Mouse (Mus musculus) NIH3T3 (cell line): ENCODE measurements around the gene Saal1.
"Not testable (repeated sequence)": the region's sequence is repeated elsewhere in the genome, so short reads cannot be mapped to it uniquely, and the experiment has no call there.

Experiments used
- DNase-seq: peaks from one replicate; pipeline ENCODE4 v3.0.0-alpha.2; 2012; ENCODE audit warnings: low read depth

Gene Saal1

GRCm38 (mm10) chr7:46686827-46687226 is 23.7 kb downstream of the Saal1 start:
- no peak for DNase-seq

DNA sequence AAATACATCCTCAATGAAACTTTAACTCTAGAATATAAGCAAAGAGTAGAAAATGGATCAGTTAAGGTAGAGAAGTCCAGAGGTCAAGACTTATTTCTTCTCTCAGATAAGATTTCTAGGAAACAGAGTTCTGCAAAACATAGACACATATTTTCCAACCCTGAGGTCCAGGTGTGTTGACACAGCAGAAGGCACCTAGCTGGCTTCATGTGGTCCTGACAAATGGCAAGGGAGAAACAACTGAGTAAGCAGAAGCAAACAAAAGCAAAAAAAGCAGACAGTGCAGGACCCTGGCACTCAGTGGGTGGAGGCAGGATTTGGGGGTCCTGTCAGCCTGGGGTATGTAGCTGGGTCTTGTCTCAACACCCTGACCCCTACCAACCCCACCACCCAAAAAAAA is 29.7 kb downstream of the Saal1 start:
- DNase-seq, result no peak

DNA sequence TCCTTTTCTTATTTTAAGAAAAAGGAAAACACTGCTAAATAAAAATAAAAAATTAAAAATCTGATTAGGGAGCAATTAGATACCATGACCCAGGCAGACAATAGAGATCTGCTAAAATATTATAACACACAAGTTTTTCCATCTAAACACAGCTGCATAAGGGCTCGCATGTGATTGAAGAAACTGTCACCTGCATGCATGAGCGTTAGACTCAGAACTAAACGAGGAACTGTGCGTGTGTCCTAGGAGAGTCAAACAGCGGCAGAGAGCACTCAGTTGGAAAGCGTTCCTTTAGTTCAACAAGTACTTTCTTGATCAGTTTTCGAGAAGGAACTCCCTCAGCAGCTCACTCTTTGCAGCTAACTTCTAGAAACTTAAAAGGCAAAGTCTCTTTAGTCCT is 31.4 kb downstream of the Saal1 start:
- not testable (repeated sequence) for DNase-seq

- no peak for DNase-seq
Measured at GRCm38 (mm10) chr7:46678417-46678816, 32.1 kb downstream of the Saal1 start.

DNA sequence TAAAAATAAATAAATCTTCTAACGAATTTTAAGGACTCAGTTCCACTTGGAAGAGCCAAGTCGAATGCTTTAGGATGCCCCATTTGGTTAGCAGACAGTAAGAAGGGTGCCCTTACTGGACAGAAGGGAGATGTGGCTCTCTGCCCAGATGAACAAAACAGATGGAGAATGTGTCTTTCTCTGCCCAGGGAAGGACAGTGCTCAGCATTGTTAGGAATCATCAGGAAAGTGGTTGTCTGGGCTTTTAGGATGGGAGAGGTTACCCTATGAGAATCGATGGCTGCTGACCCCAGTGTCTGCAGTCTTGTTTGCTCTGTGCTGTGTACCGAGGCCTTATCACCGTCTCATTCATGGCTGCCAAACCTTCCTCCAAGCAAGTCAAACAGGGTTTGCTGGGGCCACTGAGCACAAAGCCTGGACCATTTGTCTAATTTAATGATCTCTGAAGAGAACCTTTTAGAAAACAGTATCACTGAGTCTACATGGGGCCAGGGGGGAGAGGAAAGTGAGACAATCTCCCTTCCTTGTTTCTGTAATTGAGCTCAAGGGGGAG is 33.6 kb downstream of the Saal1 start:
- DNase-seq, result no peak

DNA sequence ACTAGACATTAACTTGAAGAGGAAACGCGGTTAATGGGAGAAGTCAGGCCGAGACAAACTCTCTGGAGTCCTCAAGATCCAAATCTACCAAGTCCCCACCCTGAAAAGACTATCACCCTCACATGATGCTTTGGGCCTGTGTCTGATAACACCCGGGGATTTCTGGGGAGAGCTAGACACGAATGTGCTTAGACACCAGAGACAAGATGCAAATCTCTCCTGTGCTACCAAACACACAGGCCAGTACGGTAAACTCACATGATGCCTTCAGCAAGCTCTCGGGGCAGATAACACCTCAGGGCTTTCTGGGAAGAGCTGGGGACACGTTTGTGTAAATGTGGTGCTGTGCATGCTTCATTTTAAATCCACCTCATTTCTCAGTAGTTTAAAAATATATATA is 34.6 kb downstream of the Saal1 start:
- DNase-seq, result no peak

DNA sequence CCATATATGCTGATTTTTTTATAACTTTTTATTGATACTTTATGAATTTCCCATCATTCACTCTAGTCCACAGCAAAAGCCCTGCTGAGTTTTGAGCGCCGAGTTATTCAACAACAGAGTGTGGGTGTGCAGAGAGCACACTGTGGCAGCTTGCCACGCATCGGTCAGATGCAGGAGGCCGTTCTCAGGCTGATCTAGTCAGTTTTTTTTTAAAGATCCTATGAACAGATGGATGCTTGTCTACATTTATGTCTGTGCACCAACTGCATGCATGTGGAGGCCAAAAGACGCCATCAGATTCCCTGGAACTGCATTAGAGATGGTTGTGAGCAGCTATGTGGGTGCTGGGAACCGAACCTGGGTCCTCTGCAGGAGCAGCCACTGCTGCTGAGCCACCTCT is 35.4 kb downstream of the Saal1 start:
- DNase-seq, result no peak

DNA sequence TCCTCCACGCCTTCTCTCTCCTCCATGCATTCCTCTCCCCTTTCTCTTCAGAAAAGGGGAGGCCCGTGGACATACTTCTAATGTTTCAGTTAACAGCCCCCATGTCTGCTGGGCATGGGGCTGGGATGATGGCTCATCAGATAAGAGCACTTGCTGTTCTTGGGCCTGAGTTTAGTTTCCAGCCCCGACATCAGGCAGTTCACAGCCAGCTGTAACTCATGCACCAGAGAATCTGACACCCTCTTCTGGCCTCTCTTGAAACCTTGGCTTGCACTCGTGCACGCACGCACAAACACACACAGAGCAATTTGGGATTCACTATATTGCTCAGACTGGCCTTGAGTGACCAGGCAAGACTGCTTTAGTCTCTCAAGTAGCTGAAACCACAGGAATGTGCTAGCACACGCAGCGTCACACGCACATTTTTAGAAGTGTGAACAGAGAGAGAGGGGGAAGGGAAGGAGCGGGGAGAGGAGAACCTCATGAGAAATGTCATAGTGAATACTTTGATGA is 38.3 kb downstream of the Saal1 start, which contains the start of gene Tph1:
Gene Tph1, minus strand, starts transcription at position 378 of the 513 bp plus-strand sequence.
- peak; percentile 56 for DNase-seq

DNA sequence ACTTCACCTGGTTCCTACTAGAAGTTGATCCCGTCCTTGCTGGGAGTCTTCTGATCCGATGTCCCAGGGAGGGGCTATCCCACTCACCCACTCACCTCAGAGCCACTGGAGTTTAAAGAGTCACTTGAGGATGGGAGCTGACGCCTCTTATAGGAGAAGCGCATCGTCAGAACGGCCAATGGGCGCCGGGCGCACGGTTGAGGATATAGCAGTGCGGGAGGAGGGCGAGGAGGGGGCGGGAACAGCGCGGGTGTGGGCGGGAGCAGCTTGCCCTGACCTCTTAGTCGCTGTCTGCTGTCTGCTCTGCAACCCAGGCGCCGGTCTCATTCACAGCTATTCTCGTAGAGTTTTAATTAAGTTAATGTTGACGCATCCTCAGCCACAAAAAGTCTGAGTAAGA is 43.2 kb downstream of the Saal1 start:
- no peak for DNase-seq

DNA sequence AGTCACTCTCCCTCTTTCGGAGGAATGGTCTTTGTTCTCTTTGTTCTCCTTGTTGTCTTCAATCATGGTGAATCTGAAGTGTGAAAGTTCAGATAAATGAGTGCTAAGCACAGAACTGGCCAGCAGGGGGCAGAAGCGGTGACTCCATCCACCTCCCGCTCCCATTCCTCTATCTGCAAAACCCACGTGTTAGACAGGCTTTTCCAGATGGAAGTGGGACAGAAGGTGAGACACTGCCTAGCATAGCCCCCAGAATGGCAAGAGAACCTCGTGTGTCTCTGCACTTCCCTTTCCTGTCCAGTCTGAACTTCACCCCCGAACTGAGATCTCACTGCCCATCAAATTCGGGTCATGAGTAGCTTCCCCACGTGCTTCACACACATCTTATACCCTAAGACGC is 45.2 kb downstream of the Saal1 start:
- peak; percentile 65 for DNase-seq

DNA sequence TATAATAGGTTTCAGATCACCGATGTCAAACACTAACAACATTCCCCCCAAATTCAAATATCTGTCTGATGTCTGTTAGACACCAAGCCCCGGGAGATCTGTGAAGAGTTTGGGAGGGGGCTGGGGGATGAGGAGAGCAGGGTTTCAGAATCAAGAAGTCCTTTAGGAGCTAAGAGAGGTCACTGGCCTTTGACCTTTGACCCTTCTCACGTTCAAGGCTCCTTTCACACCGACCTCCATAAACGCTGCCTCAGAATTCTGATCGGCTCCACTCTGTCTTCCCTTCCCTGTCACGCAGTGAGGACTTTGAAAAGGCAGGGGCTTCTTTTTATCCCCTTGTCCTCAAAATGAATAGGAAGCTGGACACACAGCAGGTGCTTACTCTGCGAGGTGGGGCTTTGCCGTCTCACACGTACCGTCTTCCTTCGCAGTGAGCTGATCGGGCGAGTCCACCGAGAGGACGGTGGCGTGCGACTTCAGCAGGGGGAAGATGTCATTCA is 48.8 kb downstream of the Saal1 start:
- no peak for DNase-seq

GRCm38 (mm10) chr7:46652279-46652678 is 58.2 kb downstream of the Saal1 start:
- no peak for DNase-seq

DNA sequence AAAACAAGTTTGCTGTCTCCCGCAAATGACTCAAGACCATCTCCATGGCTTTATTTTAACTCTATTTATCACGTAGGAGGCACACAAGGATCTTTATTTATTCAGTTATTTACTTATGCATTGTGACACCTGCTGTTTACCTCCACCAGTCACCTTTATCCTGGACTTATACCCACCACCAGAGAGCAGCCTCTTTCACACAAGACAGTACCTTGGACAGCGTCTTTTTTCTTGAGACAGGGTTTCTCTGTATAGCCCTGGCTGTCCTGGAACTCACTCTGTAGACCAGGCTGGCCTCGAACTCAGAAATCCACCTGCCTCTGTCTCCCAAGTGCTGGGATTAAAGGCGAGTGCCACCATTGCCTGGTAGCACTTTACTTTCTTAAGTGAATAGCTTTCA is 60.2 kb downstream of the Saal1 start:
- DNase-seq, result peak; percentile 56

GRCm38 (mm10) chr7:46648431-46649140 is 61.9 kb downstream of the Saal1 start:
- DNase-seq, result no peak

DNA sequence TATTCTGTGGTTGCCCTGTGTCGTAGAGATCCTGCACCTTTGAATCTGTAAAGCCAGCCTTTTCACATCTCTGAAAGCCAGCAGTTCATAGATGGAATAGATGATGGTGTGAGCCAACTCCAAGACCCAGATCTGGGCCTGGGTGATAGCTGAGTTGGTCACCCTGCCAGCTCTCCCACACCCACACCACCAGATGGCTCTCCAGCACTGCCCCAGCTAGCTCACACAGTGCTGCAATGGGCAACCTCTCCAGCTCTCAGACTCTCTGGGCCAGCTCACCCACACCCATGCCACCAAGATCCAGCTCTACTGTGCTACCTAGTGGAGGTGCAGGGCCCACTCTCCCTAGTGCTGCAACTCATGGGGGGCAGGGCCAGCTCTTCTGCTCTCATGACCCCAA is 67.3 kb downstream of the Saal1 start:
- DNase-seq, result peak; percentile 39

GRCm38 (mm10) chr7:46640062-46640461 is 70.4 kb downstream of the Saal1 start:
- DNase-seq, result no peak

GRCm38 (mm10) chr7:46639692-46640031 is 70.8 kb downstream of the Saal1 start, which contains the start of gene Sergef:
Gene Sergef (minus strand): TSS chr7:46639807.
- DNase-seq, result peak; percentile 92

- DNase-seq, result peak; percentile 9
Measured at GRCm38 (mm10) chr7:46638889-46639691, 71.4 kb downstream of the Saal1 start.
